Mouse (Mus musculus) lung, adult 2 months (tissue): ENCODE results near the gene Map2k6. TPM values are rescaled to one million over a fixed set of nuclear protein-coding genes. Genes with fewer than 3 reads are reported as not detected.

Source experiments
- DNase-seq: peaks from one replicate; pipeline ENCODE4 v3.0.0; 2022
- H3K4me1 ChIP-seq: fragments of 200-500 bp; 2 replicates; pipeline ENCODE4 v1.6.1; 2011; ENCODE audit warnings: low read length; ENCODE audit not compliant: control insufficient read depth, insufficient read depth
- H3K4me3 ChIP-seq: fragments of 200-500 bp; replicated peaks from 2 replicates; pipeline ENCODE3; 2011; ENCODE audit warnings: low read depth, mild to moderate bottlenecking, control low read depth, low read length; ENCODE audit errors: extremely low read depth
- CTCF ChIP-seq: fragments of 200-500 bp; IDR thresholded peaks from 2 replicates; pipeline ENCODE4 v1.5.1; 2011; ENCODE audit warnings: mild to moderate bottlenecking, low read length, control low read depth; ENCODE audit not compliant: insufficient read depth
- POLR2A ChIP-seq: fragments of 200-500 bp; IDR thresholded peaks from 2 replicates; pipeline ENCODE4 v1.6.1; 2011; ENCODE audit warnings: low read depth, mild to moderate bottlenecking, control low read depth, low read length, borderline replicate concordance; ENCODE audit errors: extremely low read depth
- WGBS: fragments of 180-500 bp; shearing (Covaris S2); methylation state at CpG from one replicate; pipeline ENCODE4 v1.1.7; 2018; 5-methylcytosine and 5-hydroxymethylcytosine counted together
- polyA plus RNA-seq: library from polyadenylated mRNA; depleted of rRNA; stranded (reverse); fragments of >200 nt; gene quantifications from 2 replicates; pipeline ENCODE4 v1.2.3, GENCODE M21; 2012

Gene Map2k6
- polyA plus RNA-seq, 1 experiment = 2.1 TPM

- Histone ChIP-seq H3K4me1 (peaks cover 2% of the 10 kb centered on the region; the same call in 1 of the 2 replicates), H3K4me3 (no peak overlapping the region)
- WGBS = 65% methylated on average over 1 of the region's 1 CpGs
- TF ChIP-seq CTCF = no peak
- no peak for TF ChIP-seq POLR2A
- DNase-seq = no peak
Observed at GRCm38 (mm10) chr11:110400283-110400682, 1.4 kb downstream of the Map2k6 start.

GRCm38 (mm10) chr11:110402671-110403070 lies 3.7 kb downstream of the Map2k6 start:
- TF ChIP-seq POLR2A = no peak
- TF ChIP-seq CTCF = no peak
- DNase-seq = no peak
- WGBS = 34% methylated on average over 3 of the region's 3 CpGs
- Histone ChIP-seq H3K4me3 (no peak overlapping the region), H3K4me1 (peaks cover 2% of the 10 kb centered on the region; the same call in 1 of the 2 replicates)

- Histone ChIP-seq H3K4me3 (no peak overlapping the region), H3K4me1 (peaks cover 2% of the 10 kb centered on the region; the same call in 1 of the 2 replicates)
- 51% methylated on average over 2 of the region's 2 CpGs for WGBS
- no peak for DNase-seq
- TF ChIP-seq POLR2A = no peak
- TF ChIP-seq CTCF = no peak
Observed at GRCm38 (mm10) chr11:110403602-110404001, 4.7 kb downstream of the Map2k6 start.

- WGBS = 33% methylated on average over 9 of the region's 9 CpGs
Observed at GRCm38 (mm10) chr11:110405607-110406006, 6.7 kb downstream of the Map2k6 start.

GRCm38 (mm10) chr11:110409131-110409530 lies 10.2 kb downstream of the Map2k6 start:
- Histone ChIP-seq H3K4me3 (no peak overlapping the region), H3K4me1 (no peaks in the 10 kb centered on the region; the same call in 1 of the 2 replicates)
- DNase-seq = no peak
- no peak for TF ChIP-seq CTCF
- no peak for TF ChIP-seq POLR2A
- 68% methylated on average over 12 of the region's 12 CpGs for WGBS

More at GRCm38 (mm10) chr11:110405607-110406006, 6.7 kb downstream of the Map2k6 start:
- no peak for DNase-seq
- Histone ChIP-seq H3K4me1 (no peaks in the 10 kb centered on the region; the same call in 1 of the 2 replicates), H3K4me3 (no peak overlapping the region)
- TF ChIP-seq POLR2A = no peak
- TF ChIP-seq CTCF = no peak

- DNase-seq = peak; percentile 12
- H3K4me1 ChIP-seq = no peaks in the 10 kb centered on the region; the same call in 1 of the 2 replicates
- H3K4me3 ChIP-seq = no peak overlapping the region
- 69% methylated on average over 9 of the region's 9 CpGs for WGBS
- TF ChIP-seq CTCF (peak; percentile 56), POLR2A (no peak)
Observed at GRCm38 (mm10) chr11:110409776-110410175, 10.9 kb downstream of the Map2k6 start.

- Histone ChIP-seq H3K4me3 (no peak overlapping the region), H3K4me1 (no peaks in the 10 kb centered on the region; the same call in 1 of the 2 replicates)
- WGBS = 94% methylated on average over 13 of the region's 13 CpGs
- TF ChIP-seq POLR2A (no peak), CTCF (no peak)
- no peak for DNase-seq
Observed at GRCm38 (mm10) chr11:110411596-110411995, 12.7 kb downstream of the Map2k6 start.

- DNase-seq = no peak
- 71% methylated on average over 7 of the region's 7 CpGs for WGBS
- Histone ChIP-seq H3K4me1 (no peaks in the 10 kb centered on the region), H3K4me3 (no peak overlapping the region)
- TF ChIP-seq POLR2A (no peak), CTCF (no peak)
Observed at GRCm38 (mm10) chr11:110414263-110414662, 15.3 kb downstream of the Map2k6 start.

GRCm38 (mm10) chr11:110416691-110417090 lies 17.8 kb downstream of the Map2k6 start:
- TF ChIP-seq CTCF (no peak), POLR2A (no peak)
- no peaks in the 10 kb centered on the region; the same call in 1 of the 2 replicates for H3K4me1 ChIP-seq
- DNase-seq = no peak
- H3K4me3 ChIP-seq = no peak overlapping the region
- WGBS = 71% methylated on average over 6 of the region's 6 CpGs

- Histone ChIP-seq H3K4me3 (no peak overlapping the region), H3K4me1 (no peaks in the 10 kb centered on the region; the same call in 1 of the 2 replicates)
- 78% methylated on average over 7 of the region's 7 CpGs for WGBS
- TF ChIP-seq CTCF = no peak
- TF ChIP-seq POLR2A = no peak
- DNase-seq = no peak
Observed at GRCm38 (mm10) chr11:110420463-110420862, 21.5 kb downstream of the Map2k6 start.
